Mouse (Mus musculus) heart, adult 11 months (tissue): ENCODE measurements around the gene Tmem235.

Experiments
- DNase-seq: peaks from one replicate; pipeline ENCODE4 v3.0.0; 2022

The Tmem235 gene

DNA sequence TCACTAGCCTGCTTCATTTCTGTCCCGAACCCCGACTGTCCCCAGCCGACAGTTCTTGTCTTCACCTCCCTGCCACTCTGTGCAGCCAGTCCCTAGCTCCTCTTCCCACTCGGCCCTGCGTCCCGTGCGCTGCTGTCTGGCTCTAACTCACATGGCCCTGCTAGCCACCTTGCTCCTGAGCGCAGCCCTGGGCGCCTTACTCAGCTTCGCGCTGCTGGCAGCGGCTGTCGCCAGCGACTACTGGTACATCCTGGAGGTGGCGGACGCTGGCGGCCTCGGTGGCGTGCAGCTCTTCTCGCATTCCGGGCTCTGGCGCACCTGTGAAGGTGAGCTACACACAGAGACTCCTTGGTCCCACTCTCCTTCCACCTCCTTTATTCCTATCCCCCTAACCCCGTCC lies at the start of gene Tmem235:
TSS of gene Tmem235 (plus strand) at position 152 of the 400 bp plus-strand sequence.
- DNase-seq, result no peak

DNA sequence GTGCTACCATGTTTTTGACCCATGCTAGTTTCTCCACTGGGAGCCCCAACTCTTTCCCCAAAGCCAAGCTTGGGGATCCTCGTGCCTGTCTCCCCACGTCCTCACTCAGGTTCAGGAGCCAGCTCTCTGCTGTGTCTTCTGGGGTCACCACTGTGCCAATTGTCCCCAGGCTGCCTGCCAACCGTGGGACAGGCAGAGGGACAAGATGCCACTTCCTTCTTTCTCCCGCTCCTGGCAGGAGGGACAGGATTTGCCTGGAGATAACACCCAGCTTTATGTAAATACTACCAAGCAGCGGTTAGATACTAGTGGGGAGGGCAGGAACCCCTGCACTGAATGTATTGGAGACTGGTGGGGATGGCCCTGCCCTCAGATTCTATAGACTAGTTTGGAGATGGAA lies 46.7 kb upstream of the Tmem235 start:
- DNase-seq, result peak; percentile 93

DNA sequence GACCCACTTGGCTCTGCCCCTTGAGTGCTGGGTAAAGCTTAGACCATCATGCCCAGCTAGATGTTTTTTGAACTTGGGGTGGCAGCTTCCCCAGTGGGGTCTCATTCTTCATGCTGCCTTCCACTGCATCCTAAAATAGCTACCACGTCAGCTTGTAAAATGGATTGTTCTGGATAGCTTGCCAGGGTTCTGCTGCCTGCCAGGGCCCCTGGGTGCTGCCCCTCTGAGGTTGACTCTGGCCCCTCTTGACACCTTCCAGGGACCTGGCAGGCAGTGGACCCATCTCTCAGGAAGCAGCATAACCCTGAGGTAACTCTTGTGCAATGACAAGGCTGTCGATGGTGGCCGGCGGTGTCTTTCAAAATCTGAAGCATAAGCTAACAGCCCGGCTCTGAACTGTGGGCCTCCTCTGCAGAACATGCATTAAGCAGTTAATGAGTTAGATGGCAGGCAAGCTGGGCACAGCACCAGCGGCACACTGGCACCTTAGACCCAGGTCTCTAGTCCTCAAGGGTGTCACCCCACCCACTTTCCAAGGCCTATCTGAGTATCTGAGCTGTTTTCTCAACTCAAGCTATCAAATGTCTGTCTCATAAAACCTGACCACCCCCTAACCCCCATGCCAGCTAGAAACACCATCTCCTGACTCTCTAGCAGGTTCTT lies 45.7 kb upstream of the Tmem235 start:
- DNase-seq, result peak; percentile 89

DNA sequence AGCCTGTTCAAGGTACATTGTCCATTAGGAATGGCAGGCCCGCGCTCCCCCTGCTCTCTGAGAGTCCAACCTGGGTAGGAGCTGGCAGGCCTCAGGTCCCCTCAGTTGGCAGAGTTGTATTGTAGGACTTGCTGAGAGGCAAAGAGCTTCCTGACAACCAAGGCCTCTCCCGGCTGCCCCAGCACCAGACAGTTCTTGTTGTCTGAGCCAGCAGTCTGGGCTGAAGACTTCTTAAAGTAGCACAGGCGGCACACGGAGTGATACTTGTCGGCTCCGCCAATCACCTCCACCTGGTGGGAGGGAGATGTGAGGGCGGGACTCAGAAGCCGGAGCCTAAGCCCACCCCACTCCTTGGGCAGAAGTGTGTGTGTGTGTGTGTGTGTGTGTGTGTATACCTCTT lies 44.7 kb upstream of the Tmem235 start:
- DNase-seq, result peak; percentile 93

DNA sequence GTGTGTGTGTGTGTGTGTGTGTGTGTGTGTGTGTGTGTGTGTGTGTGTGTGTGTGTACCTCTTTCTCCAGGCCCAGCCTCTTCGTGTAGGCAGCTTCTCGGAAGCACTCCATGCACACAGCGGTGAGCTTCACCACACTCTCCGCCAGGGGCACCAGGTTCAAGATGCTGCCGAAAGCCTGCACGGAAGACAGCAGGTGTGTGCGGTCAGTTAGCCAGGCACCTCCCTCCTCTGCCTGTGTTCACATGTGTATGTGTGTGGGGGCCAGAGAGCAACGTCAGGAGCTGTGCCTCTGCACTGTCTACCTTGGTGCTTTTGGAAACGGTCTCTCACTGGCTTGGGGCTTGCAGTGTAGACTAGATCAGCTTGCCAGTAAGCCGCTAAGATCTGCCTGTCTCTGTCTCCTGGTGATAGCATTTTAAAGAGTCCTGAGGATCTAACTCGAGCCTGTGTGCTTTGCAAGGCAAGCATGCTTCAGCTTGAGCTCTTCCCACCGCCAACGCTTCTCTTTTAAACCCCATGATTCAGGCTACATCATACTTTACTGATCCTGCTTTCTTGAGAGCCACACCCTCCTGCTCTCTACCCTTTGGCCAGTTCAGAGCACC lies 44.1 kb upstream of the Tmem235 start:
- DNase-seq, result no peak

DNA sequence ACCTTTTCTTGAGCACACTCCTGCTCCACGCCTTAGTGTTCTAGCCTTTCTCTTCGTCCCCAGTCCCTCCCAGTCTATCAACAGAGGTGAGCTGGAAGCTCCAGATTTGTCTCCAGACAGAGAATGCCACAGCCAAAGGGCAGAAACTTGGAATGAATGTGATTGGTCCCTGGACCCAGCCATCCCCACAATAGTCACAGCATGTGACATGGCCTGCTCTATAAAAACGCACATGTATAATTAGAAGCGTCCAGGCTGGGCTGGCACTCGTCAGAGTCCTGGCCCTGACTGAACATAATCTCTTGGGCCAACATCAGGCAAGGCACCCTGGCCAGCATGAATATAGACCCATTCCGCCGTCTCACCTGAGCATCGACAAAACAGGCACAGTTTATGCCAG lies 41.5 kb upstream of the Tmem235 start:
- peak; percentile 99 for DNase-seq

DNA sequence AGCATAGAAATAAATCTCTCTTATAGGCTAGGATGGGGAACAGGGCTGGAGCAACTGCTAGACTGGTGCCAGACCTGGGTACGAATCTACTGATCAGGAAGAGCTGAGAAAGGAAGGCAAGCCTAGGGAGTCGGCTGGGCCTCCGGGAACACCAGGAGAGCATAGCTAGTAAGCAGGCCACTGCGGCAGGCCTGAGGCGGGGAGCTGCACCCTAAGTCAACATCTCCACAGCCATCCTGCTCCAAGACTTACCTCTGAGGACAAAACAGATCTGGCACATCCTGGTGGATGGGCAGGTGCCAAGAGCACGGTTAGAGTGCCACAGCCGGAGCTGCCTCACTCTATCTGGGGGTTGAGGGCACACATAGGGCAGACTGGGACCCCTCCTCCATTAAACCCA lies 40.4 kb upstream of the Tmem235 start:
- DNase-seq, result no peak

DNA sequence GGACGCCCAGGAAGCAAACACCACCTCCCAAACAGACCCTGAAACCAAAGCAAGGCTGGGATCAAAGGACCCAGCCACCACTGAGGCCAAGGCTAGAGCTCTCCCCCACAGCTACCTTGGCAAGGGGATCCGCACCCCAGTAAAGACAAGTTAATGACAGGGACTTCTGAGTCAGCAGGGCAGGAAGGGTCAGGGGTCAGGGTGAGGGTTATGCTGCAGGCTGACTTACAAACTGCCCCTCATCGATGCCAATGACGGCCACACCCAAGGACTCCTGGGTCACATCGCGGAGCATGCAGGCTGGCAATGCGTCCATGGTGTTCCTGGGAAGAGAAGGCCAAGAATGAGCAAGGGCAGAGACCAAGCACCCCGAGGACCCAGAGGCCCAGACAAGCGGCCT lies 38.7 kb upstream of the Tmem235 start:
- no peak for DNase-seq

DNA sequence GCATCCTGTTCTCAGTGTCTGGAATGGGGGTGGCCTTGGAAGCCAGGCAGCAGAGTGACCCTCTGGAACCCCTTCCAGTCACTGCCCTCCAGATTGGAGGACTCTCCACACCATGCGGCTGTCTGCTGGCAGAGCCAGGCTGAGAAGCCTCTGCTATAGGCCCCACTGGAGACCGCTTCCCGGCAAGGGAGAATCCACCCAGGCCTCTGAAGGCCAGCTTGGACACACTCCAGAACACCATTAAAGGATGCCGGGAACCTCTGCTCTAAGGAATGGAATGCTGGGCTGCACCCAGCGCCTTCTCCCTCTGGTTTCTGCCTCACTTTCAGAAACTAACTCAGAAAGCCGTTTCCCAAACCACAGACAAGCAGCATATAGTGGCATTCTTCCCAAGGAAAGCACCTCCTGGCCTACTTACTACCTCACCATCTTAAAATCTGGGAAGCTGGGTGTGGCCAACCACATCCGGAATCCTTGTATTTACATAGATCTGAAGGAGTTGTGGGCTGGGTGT lies 37.8 kb upstream of the Tmem235 start:
- DNase-seq, result no peak

DNA sequence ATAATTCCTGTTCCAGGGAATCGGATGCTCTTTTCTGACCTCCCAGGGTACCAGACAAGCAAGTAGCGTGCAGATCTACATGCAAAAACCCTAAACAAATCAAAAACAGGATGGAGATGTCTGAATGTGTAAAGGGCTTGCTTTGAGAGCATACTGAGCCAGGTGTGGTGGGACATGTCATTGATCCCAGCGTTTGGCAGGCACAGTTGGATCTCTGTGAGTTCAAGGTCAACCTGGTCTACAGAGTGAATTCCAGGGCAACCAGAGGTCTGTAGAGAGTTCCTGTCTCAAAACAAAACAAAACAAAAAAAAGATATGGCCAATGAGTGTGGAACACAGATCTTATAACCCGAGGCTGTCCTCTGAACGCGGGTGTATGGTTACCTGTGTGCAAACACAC lies 37.1 kb upstream of the Tmem235 start:
- DNase-seq, result no peak

DNA sequence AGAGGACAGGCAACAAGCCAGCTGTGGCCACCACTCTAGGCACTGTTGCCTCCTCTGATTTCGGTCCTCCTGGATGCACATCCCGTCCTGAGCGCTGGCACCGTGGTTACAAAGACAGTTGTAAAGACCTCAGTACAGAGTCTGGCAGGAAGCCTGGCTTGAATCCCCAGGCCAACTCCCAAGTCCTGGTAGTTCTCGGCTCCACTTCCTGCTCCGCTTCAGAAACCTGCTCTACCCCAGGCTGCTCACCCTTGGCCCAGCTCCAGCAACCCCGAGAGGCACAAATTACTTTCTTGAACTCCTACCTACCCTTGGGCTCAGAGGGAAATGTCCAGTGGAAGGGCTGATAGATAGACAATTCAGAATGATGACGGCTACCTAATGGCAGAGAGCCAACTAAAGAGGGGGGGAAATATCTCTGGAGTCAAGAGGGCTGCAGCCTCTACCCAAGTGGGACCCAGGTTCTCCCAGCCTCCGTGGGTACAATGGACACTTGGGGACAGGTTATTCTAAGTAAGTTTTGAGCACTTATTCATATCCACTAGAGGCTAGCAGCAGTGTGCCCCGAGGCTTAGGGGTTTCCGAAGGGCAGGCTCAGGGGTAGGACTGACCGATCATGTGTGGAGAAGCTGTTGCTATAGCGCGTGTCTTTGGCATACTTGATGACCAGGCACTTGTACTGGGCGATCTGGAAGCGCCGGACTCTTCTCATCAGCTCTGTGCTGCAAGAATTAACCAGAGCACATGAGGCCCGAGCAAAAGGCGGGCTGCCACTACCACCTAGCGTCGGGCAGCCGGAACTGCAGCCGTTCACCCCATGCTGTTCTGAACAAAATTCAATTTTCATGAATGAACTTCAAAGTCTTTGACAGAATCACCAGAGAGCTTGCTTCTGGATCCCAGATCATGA lies 36.2 kb upstream of the Tmem235 start:
- DNase-seq, result peak; percentile 98

DNA sequence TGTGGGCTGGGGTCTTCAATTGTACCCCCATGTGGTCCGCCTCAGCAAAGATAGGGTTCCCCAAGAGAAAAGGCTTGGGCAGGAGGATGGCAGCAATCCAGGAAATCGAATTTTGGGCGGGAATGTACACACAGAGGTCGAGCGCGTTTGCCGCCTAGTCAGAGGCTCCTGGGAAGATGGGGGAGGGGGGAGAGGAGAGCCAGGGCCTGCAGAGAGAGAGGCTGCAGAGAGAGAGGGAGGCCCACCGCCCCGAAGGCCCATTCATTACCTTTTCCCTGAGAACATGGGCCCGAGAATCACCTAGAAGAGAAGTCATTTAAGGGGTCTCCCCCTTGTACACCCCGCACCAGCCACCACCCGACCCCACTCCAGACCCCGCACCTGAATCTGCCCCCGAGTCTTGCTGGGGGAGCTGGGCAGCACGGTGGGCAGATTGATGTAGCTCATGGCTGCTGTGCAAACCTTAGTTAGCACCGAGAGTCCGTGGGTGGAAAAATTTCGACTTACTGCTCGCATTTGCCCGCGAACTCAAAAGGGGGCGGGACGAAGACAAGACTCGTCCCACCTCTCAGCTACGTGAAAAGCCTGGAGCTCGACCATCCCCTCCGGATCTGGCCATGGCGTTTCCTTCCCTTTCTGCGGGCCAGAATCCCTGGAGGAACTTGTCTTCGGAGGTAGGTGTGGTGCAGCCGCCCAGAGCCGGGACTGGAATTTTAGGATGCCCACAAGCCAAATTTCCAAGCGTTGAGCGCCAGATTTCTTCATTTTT lies 35.0 kb upstream of the Tmem235 start, which contains the start of the genes Afmid and Tk1:
TSS of gene Afmid (plus strand) at position 592 of the 769 bp plus-strand sequence.
TSS of gene Tk1 (minus strand) at position 760 of the 769 bp plus-strand sequence.
- peak; percentile 98 for DNase-seq

DNA sequence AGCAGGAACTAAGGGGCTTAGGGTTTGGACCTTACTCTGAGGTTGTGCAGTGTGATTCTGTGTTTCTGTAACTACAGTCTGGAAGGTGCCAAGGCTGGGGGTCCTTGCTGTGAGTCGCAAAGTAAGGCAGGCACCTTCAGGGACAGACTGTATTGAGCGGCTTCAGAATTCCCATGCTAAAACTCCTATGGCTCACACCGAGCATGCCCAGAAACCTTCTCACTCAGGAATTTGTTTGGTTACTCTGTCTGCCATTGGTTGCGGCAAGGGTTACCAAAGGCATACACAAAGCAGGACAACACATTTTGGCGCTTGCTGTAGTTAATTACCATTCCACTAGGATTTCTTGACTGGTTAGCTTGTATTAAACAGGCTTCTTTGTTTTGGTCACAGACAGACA lies 34.4 kb upstream of the Tmem235 start:
- no peak for DNase-seq

DNA sequence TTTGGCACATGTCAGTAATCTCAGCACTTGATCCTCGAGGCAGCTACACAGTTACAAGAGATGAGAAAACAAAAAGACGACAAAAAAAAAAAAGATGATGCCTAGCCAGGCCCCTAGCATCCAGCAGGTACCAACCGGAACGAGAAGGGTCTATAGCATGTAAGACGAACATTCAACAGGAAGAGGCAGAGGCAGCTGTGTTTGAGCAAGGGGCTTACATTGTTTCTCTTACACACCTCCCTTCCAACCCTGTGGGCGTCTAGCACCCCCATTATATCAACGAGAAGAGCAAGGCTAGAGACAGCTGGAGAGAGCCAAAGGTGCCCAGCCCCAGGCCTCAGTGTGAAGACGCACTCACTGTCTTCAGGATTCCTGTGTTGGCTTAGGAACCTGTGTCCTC lies 33.6 kb upstream of the Tmem235 start:
- DNase-seq, result no peak

DNA sequence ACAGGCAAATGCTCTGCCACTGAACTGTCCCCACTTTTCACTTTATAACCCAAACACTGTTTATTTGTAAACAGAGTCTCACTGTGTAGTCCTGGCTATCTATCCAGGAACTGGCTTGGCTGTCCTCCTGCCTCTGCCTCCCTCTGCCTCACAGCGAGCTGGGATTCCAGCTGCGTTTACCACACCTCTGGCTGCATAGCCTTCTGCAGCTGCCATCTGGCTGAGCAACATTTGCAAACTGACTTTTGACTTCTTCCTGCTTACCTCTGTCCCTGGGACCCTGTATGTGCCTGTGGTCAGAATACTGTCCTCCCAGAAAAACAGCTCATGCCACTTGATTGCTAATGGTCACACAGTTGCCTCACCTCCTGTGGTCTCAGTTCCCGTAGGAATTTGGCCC lies 33.2 kb upstream of the Tmem235 start:
- no peak for DNase-seq

DNA sequence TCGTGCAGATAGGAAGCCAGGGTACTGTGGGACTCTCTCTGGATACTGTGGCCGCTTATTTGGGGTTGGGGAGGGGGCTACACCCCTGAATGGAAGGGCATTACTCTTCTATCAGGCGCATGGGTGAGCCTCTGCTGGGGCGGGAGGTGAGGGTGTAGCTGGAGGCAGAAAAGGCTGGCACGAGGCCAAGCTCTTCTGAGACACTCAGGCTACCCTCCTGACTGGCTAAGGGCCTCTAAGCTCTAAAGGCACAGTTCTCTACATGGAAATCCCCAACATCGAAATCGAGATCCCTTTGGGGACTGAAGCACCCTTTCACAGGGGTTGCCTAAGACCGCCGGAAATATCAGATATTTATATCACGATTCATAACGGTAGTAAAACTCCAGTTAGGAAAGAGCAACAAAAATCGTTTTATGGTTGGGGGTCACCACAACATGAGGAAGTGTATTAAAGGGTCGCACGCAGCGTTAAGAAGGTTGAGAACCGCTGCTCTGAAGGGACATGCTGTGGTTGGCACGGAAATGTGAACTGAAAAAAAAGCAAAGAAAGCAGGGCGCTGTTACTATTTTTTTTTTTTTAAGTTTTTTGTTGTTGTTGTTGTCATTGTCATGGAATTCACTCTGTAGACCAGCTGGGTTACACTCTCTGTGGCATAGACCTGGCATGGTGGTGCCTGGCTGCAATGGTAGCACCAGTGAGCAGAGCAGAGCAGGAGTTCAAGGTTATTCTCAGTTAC lies 32.2 kb upstream of the Tmem235 start:
- DNase-seq, result peak; percentile 96

DNA sequence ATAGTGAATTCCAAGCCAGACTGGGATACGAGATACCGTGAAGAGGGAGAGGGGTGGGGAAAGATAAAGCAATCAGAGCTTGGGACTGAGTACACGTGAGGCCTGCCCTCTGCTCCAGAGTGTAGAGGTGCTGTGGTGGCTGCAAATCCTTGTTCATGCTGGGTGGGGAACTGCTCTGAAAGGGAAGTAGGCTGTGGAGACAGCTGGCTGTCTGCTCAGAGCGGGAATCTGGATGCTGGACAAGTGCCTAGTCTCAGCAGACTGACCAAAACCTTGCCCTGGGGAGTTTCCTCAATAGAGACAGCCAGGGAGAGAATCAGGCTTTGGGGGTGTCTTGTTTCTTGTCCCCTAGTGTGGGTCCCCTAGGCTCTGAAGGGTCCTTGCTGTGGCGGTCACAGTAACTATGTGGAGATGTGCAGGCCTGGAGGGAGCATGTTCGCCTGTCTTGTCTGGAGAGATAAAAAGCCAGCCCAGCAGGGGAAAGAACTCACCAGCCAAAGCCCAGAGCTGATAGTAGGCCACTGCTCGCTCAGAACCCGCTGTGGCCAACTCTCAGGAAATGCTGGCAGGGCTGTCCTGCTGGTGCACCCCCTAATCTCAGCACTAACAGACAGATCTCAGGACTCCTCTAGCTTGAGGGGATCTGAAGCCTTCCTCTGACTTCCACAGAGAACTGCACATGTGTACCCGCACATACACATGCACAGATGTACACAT lies 31.5 kb upstream of the Tmem235 start:
- peak; percentile 97 for DNase-seq

DNA sequence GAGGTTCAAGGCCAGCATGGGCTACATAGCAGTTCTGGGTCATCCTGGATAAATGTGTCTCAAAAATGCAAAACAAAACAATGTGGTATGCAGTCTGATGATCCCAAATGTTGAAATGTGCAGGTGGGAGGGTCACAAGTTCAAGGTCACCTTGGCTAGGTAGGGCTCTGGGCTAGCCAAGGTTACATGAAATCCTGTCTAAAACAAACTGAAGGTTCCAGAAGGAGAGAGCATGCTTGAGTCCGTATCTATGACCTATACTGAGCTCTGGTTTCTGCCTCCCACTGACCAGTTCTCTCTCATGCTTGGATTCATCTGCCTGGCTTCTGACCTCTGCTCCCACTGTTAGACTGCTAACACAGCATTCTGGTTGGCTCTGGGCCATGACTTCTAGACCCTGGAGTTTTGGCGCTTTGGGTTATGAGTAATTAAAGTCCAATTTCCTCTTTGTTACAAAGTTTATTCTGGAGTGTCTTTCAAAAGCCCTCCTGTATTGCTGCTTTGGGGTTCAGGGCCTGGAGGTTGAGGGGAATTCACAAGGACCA lies 30.8 kb upstream of the Tmem235 start:
- no peak for DNase-seq

DNA sequence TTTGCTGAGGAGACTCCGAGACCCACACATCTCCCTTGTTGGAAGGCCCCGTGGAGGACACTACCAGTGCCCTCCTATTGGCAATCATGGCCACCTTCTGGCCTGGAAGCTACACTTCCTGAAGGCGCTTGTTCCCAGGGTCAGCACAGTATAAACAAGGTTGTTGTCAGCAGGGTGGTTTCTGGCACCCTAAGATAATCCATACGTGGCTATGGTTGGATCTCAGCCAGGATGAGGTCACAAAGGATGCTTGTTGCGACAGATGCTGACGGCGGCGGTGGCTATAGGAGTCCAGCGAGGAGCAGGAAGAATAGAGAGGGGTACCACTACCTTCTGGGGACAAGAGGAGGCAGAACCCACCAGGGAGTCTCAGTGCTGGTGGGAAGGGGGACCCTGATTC lies 30.2 kb upstream of the Tmem235 start:
- DNase-seq, result no peak

DNA sequence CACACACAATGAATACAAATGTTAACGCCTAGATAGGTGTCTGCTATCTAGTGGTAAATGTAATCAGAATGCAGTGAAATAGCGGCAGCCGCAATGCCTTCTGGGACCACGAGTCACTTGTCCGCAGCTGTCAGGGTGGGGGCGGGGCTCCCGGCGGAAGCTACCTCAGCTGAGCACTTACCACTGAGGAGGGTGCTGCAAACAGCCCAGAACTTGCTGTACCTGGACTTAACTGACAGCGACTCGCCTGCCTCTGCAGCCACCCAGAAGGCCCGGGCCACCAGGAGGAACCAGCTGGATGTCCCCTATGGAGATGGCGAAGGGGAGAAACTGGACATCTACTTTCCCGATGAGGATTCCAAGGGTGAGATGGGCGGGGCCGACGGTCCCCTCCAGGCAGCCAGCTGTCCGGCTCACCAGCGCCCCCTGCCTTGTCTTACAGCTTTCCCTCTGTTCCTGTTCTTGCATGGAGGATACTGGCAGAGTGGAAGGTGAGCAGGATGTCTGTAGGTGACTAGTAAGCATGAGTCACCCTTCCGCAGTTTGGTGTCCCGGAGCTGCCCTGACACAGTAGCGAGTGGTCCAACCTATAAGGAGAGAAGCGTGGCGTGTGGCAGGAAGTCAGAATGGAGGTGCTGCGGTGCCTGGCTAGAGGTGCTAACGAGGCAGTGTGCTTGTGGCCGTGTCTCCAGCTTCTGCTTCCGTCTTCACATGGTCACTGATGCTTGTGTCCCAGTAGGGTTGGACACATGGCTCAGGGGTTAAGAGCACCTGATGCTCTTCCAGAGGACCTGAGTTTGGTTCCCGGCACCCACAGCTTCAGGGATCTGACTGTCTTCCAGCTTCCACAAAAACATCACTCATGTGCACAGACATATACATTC lies 28.2 kb upstream of the Tmem235 start:
- peak; percentile 97 for DNase-seq
